Mouse (Mus musculus) left cerebral cortex, adult 18-20 months (tissue): ENCODE data around the gene AA467197. TPM values are rescaled to one million over a fixed set of nuclear protein-coding genes. Genes with fewer than 3 reads are reported as not detected.

ENCODE experiments used
- DNase-seq, 2 experiments: peaks; one replicate each; pipeline ENCODE4 v3.0.0; 2021 to 2022; ENCODE audit warnings: low spot score in 2 of 2, mixed read lengths in 1 of 2
- long read RNA-seq, 2 experiments: library from polyadenylated mRNA; stranded (forward); transcript quantifications; one replicate each; pipeline ENCODE4 v2.0.0; 2021
- total RNA-seq, 2 experiments: library from RNA; stranded (reverse); gene quantifications; 2 replicates each; pipeline ENCODE4 v1.2.3; 2021

Gene AA467197
- not detected for total RNA-seq
- long read RNA-seq, experiment 1 = 0 reads
- long read RNA-seq, experiment 2 = 0 reads

DNA sequence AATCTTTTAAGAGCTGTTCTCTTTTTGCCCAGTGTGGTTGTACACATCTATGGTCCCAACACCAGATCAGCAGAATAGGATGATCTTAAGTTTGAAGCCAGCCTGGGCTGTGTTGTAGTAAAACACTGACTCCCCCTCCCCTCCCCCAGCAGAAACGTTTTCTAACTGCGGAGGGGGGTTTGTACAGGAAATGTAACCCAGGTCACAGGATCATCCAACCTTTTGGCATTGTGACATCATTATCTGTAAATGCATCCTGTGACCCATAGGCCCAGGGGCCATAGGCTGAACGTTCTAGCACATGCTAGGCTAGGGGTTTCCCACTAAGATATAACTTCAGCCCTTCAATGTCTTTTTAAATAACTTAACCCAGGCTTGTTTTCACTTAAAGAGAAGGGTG, at the start of gene AA467197:
Gene AA467197, plus strand, starts transcription at position 301 of the 400 bp plus-strand sequence.
- DNase-seq = no peak

DNA sequence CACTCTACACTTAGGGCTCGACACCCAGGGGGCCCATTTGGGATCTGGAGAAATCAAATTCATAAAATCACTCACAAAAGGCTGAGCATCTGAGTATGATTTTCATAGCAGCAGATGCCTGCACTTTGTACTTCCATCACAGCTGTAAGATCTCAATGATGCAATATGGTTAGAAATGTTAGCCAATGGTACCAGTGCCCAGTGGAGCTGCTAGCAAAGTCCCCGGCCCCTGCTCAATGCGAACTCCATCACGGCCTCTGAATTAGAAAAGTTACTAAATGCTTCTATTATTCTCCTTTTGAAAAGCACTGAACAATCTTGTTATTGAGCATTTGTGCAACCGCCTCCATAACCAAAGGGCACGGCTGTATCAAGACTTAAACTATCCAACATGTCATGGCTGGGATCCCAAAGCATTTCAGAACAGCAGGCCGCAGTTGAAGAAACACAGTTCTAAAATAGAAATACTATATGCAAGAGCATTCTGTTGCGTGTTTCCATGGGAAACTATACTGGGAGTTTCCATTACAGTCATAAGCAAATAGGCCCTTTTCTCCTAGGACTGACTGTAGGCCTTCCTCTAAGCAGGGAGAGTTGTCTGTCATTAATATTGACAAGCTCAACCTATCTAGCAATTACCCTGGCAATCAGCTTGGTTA, 48.8 kb upstream of the AA467197 start:
- no peak for DNase-seq

DNA sequence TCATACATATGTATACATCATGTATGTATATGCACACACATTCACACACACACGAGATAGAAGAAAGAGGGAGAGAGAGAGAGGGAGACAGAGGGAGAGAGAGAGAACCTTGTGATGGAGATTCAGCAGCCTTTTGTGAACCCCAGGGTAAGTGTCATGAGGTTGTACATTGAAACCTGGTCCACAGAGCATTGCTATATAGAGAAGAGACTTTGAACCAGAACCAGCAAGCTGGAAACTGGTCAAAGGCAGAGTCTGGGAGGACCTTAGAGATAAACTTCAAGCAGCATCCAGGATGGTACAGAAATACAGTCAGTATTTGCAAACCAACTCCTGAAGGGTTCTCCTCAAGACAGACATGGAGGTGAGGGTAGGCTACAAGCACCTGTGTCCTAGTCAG, 46.4 kb upstream of the AA467197 start:
- DNase-seq = no peak

DNA sequence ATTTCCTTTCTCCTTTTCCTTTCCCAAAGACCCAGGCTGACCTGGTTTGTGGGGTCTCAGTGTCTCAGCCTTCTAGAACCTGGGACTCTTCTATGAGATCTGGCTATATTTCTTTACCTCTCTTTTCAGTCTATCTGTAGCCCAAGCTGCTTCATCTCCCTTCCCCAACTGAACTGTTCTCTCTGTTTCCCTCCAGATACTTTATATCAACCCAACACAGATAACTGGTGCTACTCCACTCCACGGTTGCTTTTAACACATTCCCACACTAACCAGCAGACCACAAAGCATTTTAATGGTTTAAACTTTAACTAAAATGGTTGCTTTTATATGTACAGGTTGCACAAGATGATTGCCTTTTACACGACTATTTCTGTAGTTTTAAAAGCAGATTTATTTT, 45.6 kb upstream of the AA467197 start:
- DNase-seq = no peak

DNA sequence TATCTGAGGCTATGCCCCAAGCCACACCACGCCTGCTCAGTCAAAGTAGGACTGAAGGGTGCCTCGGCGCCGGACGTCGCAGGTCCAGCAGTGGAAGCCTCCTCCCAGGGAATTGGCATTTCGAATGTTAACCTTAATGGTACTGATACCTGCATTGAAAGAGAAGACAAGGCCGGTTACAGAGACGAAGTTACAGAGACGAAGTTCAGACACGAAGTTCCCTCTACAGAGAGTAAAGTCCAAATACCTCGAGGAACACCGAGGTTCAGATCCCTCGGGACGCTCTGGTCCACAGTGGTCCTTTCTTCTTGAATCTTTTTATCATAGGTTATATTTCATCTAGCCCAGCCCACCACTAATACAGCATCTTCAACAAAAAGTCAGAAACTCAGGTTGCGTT, 41.3 kb upstream of the AA467197 start:
- DNase-seq = no peak

DNA sequence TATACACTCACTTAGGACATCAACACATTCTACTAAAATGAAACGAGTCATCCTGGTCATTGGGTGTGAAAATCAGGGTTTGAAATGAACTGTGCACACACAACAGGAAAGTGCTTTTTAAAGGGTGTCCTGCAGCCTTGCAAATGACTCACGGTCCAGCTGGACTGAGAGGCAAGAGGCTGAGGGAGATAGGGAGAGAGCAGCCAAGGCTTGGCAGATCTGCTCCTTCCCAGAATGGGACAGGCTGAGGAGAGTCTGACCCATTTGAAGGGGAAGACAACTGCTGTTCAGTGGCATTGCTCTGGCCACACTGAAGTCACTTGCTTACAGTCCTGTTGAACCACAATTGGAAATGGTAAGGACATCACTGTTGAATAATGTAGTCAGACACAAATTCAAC, 37.0 kb upstream of the AA467197 start:
- DNase-seq = no peak

DNA sequence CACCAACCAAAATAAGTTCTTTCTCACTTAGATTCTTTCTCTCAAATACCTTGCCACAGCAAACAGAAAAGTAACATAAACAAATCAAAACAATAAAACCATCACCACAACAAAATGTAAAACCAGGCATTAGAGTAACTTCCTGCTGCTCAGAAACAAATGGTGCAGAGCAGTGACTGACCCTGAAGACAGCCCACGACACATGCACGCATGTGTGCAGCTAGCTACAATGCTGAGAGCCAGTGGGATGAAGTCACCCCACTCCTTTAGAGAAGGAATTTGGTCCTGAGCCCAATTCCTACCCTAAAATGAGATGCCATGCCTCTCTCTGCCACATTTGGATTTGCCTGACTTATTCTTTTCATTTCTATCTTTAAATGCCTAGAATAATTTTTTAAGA, 35.4 kb upstream of the AA467197 start:
- no peak for DNase-seq

DNA sequence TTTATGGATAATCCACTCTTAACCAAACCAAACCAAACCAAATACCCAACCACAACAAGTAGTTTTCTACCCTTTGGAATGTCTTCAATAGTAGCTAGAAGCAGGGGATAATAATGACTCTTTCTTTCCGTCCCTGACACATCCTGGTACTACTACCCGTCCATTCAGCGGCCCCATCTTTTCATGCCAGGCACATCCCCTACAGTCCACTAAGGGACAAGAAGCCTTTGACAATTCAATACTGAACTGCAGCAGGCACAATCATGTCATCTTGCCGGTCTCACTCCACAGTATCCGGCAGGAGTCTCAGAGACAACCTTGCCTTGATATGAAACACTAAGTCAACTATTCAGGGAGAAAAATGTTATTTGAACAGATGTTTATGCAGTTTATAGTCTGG, 31.0 kb upstream of the AA467197 start:
- peak in 1 of 2 experiments; percentile 20 for DNase-seq

DNA sequence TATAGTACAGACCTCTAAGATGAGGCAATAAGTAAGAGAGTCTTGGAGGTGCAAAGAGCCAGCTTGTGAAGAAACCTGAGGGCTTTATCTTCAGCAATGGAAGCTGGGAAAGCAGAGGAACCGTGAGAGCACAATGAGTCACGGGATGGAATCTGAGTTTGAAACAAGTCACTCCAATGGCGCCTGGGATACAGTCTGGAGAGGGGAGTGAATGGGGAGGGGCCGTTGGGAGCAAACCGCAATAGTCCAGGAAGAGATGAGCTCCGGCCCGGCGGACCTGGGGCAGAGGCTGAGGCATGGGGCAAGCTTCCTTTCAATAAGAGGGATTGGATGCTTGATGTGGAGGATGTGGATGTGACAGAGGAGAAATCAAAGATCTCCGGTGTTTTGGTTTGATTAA, 28.0 kb upstream of the AA467197 start:
- no peak for DNase-seq

DNA sequence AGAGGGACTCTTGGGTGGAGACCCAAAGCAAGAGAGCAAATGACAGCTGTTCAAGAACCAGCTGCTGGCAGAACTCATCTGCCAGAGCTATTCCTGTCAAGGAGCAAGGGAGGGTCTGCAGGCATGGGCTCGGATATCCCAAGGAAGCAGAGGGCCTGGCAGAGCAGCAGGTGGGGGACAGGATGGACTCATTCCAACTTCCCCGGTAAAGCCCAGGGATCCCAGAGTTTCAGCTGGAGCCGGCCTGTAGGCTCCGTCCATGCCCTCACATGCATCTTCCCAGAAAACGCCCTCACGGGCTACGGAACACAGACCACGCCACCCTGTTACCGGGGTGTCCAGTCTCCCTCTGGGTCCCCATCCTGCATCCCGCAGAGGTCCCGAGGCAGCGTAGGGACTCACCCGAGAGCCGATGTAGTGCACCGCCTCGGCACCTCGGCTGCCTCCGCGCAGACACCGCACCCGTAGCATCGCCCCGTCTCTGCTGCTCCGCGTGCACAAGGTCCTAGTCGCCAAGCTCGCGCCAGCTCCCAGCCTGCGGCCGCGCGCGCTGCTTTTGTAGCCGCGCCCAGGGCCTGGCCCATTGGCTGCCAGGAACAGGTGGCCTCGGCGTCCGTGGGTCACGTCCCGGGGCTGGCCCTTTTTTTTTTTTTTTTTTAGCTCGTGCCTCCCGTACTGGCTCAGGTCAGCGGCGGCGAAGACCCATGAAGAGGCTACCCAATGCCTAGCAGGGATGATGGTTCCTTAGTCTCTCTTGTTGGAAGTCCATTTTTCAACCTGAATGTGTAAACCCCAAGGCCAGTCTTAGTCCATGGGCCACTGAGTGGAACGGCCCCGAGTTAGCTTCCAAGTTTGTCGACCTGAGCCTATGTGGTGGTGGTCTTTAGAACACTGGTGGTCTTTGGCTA, 25.8 kb upstream of the AA467197 start, which contains the start of gene Gatm:
Gene Gatm, minus strand, starts transcription at position 558 of the 908 bp plus-strand sequence.
- DNase-seq = peak; percentile 73 to 84

DNA sequence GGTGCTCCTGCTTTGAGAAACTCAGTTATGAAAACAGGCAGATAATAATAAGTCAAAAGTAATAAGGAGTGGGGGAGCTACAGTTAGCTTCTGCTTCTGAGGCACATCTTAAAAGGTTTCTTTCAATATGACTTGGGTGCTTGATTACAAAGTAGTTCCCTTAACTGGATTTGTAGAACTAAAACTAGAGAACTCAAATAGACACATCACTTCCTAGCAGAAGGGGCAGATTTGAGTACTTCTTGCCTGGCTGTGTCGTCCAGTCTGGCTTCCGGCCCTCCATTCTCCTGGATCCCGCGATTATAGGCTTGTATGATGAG, 25.2 kb upstream of the AA467197 start:
- no peak for DNase-seq

DNA sequence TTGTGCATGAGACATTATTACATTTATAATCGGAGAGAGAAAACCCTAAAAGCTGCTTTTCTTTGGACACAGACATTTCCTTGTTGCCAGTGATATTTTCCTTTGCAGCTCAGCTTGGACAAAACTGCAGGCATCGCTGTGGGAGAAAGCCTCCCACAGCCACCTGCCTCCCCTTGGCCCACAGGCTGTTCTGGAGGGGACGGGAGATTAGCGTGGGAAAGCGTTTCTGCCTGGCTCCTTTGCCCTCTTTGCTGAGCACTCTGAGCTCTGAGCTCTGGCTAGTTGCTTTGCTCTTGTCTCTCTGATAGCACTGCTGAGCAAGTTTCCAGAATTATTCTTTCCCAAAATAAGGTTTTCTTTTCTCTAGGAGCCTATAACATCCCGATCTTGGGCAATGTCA, 20.5 kb upstream of the AA467197 start:
- DNase-seq = peak; percentile 35 to 46

DNA sequence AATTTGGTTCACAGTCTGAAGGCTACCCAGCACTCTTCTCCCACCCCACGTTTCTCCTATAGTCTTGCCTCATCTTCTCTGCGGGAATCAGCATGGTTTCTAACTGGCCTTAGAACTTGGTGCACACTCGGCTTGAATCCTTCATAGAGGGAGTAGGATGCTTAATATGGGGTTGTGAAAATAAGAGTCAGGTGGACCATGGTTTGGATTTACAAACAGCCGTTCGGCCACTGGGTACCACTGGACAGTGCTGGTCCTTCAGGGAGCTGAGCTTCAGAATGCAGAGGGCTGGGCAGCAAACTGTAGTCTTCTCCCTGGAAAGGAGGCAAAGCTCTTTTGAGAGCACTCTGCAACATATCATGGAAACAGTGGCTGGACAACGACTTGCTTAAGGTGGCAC, 19.0 kb upstream of the AA467197 start:
- no peak for DNase-seq

DNA sequence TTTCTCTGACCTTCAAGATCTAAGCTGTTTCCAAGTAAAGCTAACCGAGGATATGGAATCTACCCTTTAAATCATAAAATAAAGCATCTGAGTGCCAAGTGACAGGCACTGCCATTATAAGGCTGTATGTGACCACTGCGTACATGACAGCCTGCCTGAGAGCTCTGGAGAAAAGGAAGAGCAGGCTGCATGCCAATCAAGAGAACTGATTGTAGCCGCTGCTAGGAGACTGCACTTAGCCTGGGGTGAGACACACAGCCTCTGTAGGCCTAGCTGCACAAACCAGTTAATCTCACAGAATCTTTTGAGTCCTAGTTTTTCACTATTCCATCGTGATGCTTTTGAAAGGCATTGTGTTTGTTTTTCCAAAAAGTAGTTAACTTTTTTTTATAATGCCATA, 18.1 kb upstream of the AA467197 start:
- DNase-seq = no peak

DNA sequence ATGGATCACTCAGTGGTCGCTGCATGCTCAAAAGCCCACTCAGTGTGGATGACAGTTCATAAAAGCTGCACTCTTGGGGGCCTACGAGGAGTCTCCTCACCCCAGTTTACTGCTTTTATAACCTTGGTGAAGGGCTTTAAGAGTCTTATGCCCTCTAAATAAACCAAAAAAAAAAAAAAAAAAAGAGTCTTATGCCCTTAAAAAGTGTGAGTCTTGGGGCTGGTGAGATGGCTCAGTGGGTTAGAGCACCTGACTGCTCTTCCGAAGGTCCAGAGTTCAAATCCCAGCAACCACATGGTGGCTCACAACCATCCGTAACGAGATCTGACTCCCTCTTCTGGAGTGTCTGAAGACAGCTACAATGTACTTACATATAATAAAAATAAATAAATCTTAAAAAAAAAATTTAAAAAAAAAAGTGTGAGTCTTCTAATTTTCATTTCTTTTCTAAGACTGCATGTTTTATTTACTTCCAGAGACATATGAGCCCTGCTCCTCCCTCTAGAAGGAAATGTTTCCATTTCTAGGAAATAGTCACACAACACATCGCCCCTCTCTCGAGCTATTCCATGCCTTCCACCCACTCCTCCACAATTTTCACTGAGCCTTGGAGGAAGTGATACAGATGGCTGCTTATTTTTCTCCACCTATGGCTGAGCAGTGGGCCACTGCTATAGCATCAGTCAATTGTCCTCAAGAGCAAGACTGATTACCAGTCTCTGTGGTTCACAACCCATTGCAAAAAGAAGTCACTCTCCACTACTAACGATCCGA, 15.3 kb upstream of the AA467197 start:
- no peak for DNase-seq

DNA sequence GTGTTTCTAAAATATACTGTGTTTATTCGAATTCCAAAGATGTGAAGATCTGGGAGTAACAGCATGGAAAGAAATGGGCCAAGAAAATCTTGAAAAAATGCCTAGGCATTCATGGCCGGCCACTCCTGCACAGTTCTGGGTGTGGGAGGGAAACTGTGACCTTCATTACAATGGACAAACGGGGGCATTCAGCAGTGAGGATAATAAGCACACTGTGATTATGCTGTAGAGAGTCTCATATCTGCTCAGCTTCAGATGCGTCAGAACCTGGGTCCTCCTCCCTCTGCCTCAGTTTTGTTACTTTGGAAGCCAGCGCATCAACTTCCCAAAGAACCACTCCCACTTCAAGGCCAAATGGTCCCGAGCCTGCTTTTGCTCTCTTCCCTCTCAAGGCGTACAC, 10.9 kb upstream of the AA467197 start:
- no peak for DNase-seq

DNA sequence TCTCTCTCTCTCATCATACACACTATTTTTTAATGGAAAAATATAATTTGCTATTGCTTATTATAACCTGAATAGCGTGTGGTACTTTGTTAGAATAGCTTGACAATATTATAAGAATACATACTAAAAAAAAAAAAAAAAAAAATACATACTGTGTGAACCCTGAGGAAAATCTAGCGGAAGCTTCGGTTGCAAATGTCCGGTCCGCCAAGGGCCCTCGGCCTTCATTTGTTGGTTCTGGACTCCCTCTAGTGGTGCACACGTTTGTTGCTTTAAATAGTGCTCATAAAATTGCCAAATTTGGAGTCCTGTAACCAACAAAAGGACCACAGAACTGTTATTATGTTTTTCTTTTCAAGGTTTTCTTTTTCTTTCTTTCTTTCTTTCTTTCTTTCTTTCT, 7.8 kb upstream of the AA467197 start:
- DNase-seq = peak; percentile 83

DNA sequence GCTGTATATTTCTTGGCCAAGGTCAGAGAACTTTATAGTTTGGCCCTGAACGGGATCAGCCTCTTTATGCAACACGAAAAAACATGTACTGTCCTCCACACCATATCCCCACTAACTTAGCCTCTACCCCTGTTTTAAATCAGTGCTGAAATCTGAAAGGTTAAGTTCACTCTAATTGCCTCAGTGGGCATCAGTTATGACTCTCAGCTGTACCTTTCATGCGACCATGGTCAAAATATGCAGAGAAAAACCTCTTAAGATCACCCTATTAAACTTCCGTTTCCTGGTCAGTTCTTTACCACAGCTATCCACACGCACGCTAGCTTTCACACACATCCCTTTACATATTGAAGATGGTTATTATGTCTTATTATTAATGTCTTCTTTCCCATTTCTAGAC, 6.9 kb upstream of the AA467197 start:
- DNase-seq = no peak

DNA sequence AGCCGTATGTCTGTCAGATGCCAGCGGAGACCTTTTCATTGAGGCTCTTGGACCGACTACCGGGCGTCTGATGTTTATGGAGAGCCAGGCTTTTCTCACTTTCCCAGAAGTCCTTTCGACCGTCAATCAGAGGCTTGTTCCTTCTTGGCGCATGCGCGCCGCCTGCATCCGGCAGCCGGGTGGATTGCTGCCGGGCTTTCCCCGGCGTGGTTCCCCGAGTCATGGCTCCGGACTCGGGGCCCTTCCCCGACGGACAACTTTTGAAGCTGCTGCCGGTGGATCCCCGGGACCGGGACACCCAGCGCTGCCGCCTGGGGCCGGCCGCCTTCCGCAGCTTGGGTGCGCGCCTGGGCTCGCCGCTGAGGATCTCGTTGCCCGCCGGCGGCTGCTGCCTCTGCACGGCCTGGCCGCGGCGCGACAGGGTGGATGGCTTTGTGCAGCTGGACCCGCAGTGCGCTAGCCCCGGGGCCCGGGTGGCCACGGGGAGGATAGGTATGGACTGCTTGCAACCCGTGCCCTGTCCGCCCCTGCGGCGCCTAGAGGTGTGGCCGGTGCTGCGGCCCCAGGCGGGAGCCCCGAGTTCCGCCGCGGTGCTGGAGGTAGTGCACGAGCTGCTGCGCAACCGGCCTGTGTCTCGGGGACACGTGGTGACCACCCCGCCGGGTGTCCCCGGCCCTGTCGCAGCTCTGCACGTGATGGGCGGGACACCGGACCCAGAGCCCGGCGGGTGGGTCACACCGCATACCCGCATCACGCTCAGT, 6.1 kb upstream of the AA467197 start:
- peak; percentile 78 to 90 for DNase-seq

DNA sequence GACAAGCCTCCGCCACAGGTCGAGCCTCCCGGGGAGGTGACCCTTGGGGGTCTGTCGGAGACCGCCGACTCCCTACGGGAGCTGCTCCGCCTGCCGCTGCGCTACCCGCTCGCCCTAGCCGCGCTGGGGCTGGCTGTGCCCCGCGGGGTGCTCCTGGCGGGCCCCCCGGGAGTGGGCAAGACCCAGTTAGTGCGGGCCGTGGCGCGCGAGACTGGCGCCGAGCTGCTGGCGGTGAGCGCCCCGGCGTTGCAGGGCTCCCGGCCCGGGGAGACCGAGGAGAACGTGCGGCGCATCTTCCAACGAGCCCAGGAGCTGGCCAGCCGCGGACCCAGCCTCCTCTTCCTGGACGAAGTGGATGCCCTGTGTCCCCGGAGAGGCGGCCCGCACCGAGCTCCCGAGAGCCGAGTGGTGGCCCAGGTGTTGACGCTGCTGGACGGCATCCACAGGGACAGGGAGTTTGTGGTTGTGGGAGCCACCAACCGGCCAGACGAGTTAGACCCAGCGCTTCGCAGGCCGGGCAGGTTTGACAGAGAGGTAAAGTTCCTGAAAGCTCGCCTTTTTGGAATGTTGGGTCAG, 5.5 kb upstream of the AA467197 start:
- peak; percentile 24 to 33 for DNase-seq

DNA sequence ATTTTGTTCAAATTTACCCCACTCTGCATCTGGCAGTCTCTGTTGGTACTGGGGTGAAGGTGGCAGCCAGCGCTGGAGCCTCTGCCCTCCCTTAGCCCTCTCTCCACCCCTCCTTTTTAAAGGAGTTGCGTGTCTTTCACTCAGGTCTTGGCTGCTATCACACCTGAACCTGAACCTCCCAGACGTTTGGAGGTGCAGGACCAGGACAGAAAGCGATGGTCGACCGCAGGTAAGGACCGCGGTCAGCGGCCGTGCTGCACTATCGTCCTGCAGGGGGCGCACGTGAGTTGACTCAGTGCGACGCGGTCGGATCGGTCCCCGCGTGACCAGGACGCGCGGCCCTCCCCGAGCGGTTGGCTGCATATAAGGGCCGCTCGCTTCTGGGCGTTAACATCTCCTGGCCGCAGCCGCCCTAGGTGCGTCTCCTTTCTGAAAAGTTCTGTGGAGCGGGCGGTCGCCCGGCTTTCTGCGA, 776 bp downstream of the AA467197 start:
- peak; percentile 60 to 74 for DNase-seq
